Mouse (Mus musculus) ES-Bruce4 (cell line): Measurements from ENCODE around the gene Fblim1.

Source experiments
- CTCF ChIP-seq: IDR thresholded peaks from one replicate; pipeline ENCODE4 v1.8.1; 2011; ENCODE audit warnings: low read depth, low read length
- EP300 ChIP-seq: IDR thresholded peaks from 2 replicates; pipeline ENCODE4 v1.6.1; 2011; ENCODE audit warnings: low read depth, low read length; ENCODE audit not compliant: insufficient read depth
- POLR2A ChIP-seq: IDR thresholded peaks from one replicate; pipeline ENCODE4 v1.8.1; 2011; ENCODE audit warnings: low read length; ENCODE audit not compliant: insufficient read depth

DNA sequence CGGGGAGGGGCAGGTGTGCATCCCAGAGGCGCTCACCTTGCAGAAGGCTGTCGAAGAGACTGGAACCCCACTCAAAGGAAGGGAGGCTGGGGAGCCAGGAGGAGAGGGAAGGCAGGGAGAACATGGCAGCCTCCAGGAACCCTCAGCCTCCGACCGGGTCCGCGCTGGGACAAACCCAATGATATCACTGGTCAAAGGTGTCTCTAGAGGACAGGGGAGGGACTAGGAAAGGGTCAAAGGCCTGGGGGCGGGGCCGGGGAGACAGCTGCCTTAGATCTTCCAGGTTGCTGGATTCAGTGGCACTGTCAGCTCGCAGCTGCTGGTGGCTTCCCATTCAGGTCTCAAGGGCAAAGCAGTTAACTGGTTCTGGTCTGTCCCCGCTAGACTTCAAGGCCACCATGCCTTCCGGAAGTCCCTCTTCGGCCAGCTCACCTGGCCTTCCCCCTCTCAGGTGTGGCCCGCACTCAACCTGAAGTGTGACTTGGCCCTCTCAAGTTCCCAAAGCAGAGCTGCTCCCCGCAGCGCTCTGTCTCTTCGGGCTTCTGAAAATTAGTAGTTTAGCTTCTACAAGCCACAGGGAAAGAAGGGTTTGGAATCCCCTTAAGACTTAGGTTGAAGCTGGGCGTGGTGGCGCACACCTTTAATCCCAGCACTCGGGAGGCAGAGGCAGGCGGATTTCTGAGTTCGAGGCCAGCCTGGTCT, 12.1 kb upstream of the Fblim1 start:
- TF ChIP-seq EP300 (no peak), CTCF (no peak), POLR2A (no peak)
